Mouse (Mus musculus): ENCODE measurements at regions not wholly inside any gene's neighbourhood (a gene's known extent, or its start where the extent isn't known, plus 50 kb on each side); places are given as distances from the start of the nearest gene placed in this dataset.

DNA sequence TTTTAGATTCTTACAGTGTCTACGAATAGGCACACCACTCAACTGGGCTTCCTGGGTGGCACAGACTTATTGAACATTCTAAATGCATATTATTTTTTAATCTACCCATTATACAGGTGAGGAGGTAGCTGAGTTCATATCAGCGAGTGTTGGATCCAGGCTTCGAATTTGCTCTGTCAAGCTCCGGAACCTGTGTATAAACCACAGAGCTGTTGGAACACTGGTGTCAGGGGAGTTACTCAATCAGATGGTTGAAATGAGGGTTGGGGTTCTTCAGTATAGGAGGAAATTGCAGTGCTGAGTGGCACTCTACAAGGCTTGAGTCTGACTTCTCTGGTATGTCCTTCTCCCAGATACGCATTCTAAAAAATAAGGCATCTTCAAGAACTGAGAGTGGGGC lies 263.1 kb downstream of the Maf start:
- no peak for DNase-seq (ENCODE audit: low spot score)
- H3K9me3 ChIP-seq (ENCODE audit: control insufficient read depth, low read length), result no peaks in the 10 kb centered on the region
- no peak overlapping the region for H3K4me2 ChIP-seq (ENCODE audit: low read depth)
- no peaks in the 10 kb centered on the region for H3K27me3 ChIP-seq (ENCODE audit: control insufficient read depth, insufficient read depth, low read length)
- no peaks in the 10 kb centered on the region for H3K36me3 ChIP-seq (ENCODE audit: control insufficient read depth, insufficient read depth, low read length)
- ATAC-seq (ENCODE audit: insufficient read depth, low FRiP score, low TSS enrichment), result no peak
- H3K9ac ChIP-seq (ENCODE audit: low read length), result no peak overlapping the region
- no peak overlapping the region for H3K4me3 ChIP-seq (ENCODE audit: low read depth, low read length)
- WGBS, result 95% methylated on average over 5 of the region's 5 CpGs
- H3K27ac ChIP-seq (ENCODE audit: low read depth, low read length), result no peak overlapping the region
- H3K4me1 ChIP-seq (ENCODE audit: control insufficient read depth, insufficient read depth, low read length), result no peaks in the 10 kb centered on the region

DNA sequence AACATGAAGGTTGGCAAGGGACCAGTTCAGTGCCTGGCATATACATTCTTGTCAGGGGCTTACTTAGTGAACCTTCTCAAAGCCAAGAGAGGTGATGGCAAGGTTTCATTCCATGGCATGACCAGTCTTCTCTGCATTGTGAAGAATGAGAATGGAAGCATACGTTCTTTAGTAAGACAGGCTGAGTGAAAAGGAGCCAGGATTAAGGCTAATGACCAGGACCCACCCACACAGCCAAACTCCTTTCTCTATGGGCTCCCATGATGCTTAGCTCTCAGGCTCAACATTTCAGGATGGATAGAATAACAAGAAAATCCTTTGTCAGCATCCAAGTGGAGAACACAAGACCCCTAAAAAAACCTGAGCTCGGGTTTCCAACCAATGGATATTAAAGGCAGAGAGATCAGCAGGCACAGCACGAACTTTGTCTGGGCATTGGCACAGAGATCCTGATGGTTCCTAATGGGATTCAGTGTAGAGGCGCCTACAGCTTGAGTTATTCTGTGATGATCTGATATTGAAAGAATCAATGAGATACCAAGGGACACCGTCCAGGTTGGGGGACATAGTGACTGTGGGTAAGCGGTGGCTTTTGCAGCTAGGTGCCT lies 265.5 kb downstream of the Maf start:
- Histone ChIP-seq H3K27me3 (ENCODE audit: control insufficient read depth, insufficient read depth, low read length) (no peaks in the 10 kb centered on the region), H3K4me1 (ENCODE audit: control insufficient read depth, insufficient read depth, low read length) (no peaks in the 10 kb centered on the region), H3K36me3 (ENCODE audit: control insufficient read depth, insufficient read depth, low read length) (no peaks in the 10 kb centered on the region), H3K27ac (ENCODE audit: low read depth, low read length) (no peak overlapping the region), H3K9ac (ENCODE audit: low read length) (no peak overlapping the region), H3K4me2 (ENCODE audit: low read depth) (no peak overlapping the region), H3K9me3 (ENCODE audit: control insufficient read depth, low read length) (no peaks in the 10 kb centered on the region), H3K4me3 (ENCODE audit: low read depth, low read length) (no peak overlapping the region)
- ATAC-seq (ENCODE audit: insufficient read depth, low FRiP score, low TSS enrichment), result no peak
- WGBS, result 91% methylated on average over 6 of the region's 6 CpGs
- no peak for DNase-seq (ENCODE audit: low spot score)

DNA sequence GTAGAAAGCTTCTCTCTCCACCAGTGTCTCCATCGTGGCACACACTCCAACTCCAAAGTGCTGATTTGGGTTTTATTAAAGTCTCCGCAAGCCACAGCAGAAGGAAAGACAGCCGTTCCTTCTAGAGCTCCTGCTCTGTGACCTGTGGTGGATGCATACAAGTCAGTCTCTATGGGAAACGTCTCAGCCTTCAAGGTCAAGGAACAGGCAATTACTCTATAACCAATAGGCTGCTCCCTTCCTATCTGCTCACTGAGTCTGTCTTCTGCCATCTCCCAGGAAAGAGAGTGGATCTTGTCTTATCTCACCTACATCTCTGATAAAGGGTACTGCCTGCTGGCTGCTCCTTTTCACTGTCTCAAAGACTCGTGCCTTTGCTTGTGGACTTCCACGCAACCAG lies 266.3 kb downstream of the Maf start:
- WGBS, result 86% methylated on average over 6 of the region's 6 CpGs
- Histone ChIP-seq H3K27me3 (ENCODE audit: control insufficient read depth, insufficient read depth, low read length) (no peaks in the 10 kb centered on the region), H3K9me3 (ENCODE audit: control insufficient read depth, low read length) (no peaks in the 10 kb centered on the region), H3K4me3 (ENCODE audit: low read depth, low read length) (no peak overlapping the region), H3K4me2 (ENCODE audit: low read depth) (no peak overlapping the region), H3K4me1 (ENCODE audit: control insufficient read depth, insufficient read depth, low read length) (no peaks in the 10 kb centered on the region), H3K9ac (ENCODE audit: low read length) (no peak overlapping the region), H3K27ac (ENCODE audit: low read depth, low read length) (no peak overlapping the region), H3K36me3 (ENCODE audit: control insufficient read depth, insufficient read depth, low read length) (no peaks in the 10 kb centered on the region)
- no peak for ATAC-seq (ENCODE audit: insufficient read depth, low FRiP score, low TSS enrichment)
- no peak for DNase-seq (ENCODE audit: low spot score)

DNA sequence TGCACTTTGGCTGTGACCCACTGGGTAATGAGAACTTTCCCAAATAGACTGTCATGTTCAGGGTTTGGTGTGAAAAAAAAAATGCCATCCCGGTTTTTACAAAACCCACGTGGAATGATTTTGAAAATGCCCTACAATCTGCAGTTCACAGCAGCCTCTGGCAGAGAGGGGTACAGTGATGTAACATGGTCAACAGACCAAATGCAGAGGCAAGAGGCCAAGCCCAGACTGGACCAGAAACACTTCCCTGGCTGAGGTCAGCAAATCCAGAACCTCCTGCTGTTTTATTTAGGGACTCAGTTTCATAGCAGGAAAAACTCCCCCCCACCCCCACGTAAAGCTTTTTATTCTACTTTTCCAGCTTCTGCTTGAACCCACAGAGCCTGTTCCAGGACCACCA lies 267.4 kb downstream of the Maf start:
- no peaks in the 10 kb centered on the region for H3K36me3 ChIP-seq (ENCODE audit: control insufficient read depth, insufficient read depth, low read length)
- H3K4me1 ChIP-seq (ENCODE audit: control insufficient read depth, insufficient read depth, low read length), result no peaks in the 10 kb centered on the region
- no peak overlapping the region for H3K9ac ChIP-seq (ENCODE audit: low read length)
- ATAC-seq (ENCODE audit: insufficient read depth, low FRiP score, low TSS enrichment), result no peak
- 75% methylated on average over 3 of the region's 3 CpGs for WGBS
- no peak overlapping the region for H3K27ac ChIP-seq (ENCODE audit: low read depth, low read length)
- no peaks in the 10 kb centered on the region for H3K9me3 ChIP-seq (ENCODE audit: control insufficient read depth, low read length)
- DNase-seq (ENCODE audit: low spot score), result no peak
- no peak overlapping the region for H3K4me2 ChIP-seq (ENCODE audit: low read depth)
- no peaks in the 10 kb centered on the region for H3K27me3 ChIP-seq (ENCODE audit: control insufficient read depth, insufficient read depth, low read length)
- no peak overlapping the region for H3K4me3 ChIP-seq (ENCODE audit: low read depth, low read length)

DNA sequence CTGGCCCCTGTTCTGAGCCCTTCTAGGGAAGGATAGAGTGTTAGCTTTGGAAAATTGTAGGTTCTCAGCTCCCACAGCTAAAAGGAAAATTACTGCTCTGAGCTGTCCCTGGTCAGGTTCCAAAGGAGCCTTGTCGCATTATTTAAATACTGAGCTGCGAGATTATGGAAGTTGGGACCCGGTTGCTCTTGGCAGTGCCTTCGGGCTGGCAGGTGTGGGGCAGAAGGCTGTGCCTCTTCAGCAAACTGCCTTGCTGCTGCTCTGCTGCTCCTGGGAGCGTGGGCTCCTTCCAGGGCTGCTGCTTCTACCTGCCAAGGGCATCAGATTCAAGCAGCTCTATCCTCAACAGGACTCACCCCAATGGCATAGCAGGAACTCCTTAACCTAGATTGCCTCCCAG lies 268.1 kb downstream of the Maf start:
- Histone ChIP-seq H3K9me3 (ENCODE audit: control insufficient read depth, low read length) (no peaks in the 10 kb centered on the region), H3K36me3 (ENCODE audit: control insufficient read depth, insufficient read depth, low read length) (no peaks in the 10 kb centered on the region), H3K4me3 (ENCODE audit: low read depth, low read length) (no peak overlapping the region), H3K4me1 (ENCODE audit: control insufficient read depth, insufficient read depth, low read length) (no peaks in the 10 kb centered on the region), H3K9ac (ENCODE audit: low read length) (no peak overlapping the region), H3K4me2 (ENCODE audit: low read depth) (no peak overlapping the region), H3K27me3 (ENCODE audit: control insufficient read depth, insufficient read depth, low read length) (no peaks in the 10 kb centered on the region), H3K27ac (ENCODE audit: low read depth, low read length) (no peak overlapping the region)
- ATAC-seq (ENCODE audit: insufficient read depth, low FRiP score, low TSS enrichment) (no peak), DNase-seq (ENCODE audit: low spot score) (no peak)
- WGBS, result 85% methylated on average over 5 of the region's 5 CpGs

DNA sequence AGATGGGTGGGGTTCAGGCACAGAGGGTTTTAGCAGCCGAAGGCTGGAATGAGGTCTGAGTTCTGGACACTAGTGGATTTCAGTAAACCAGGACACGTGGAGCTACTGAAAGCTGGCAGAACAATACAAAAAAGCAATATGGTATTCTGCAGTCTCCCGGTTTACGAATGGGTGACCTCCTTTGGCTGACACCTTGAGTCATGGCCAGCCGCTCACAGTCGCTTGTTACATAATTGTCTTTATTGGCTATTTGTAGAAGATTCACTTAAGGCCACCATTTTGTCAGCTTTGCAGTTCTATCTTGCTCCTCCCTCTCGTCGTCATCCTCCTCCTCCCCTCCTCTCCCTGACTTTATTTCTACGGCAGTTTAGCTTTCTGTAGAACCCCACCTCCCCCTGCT lies 269.6 kb downstream of the Maf start:
- H3K4me1 ChIP-seq (ENCODE audit: control insufficient read depth, insufficient read depth, low read length), result no peaks in the 10 kb centered on the region
- no peaks in the 10 kb centered on the region for H3K9me3 ChIP-seq (ENCODE audit: control insufficient read depth, low read length)
- no peak overlapping the region for H3K9ac ChIP-seq (ENCODE audit: low read length)
- H3K36me3 ChIP-seq (ENCODE audit: control insufficient read depth, insufficient read depth, low read length), result no peaks in the 10 kb centered on the region
- DNase-seq (ENCODE audit: low spot score) (no peak), ATAC-seq (ENCODE audit: insufficient read depth, low FRiP score, low TSS enrichment) (no peak)
- WGBS, result 83% methylated on average over 9 of the region's 9 CpGs
- no peak overlapping the region for H3K4me3 ChIP-seq (ENCODE audit: low read depth, low read length)
- no peak overlapping the region for H3K4me2 ChIP-seq (ENCODE audit: low read depth)
- no peaks in the 10 kb centered on the region for H3K27me3 ChIP-seq (ENCODE audit: control insufficient read depth, insufficient read depth, low read length)
- H3K27ac ChIP-seq (ENCODE audit: low read depth, low read length), result no peak overlapping the region

DNA sequence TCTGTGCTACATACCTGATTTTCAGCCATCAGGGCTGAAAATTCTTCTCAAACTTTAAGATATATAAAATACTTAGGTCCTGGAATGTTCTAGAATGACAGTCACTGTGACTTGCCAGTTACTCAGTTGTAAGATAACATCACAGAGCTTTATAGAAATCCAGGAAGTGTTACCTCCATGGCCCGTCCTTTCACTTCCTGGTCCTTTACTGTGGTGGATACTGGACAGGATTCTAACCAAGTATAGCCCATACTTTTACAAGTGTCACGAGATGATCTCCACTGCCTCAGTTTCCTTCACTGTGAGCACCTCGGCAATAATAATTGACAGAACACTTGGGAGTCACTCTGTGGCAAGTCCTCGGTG lies 271.3 kb downstream of the Maf start:
- no peak overlapping the region for H3K4me3 ChIP-seq (ENCODE audit: low read depth, low read length)
- ATAC-seq (ENCODE audit: insufficient read depth, low FRiP score, low TSS enrichment) (no peak), DNase-seq (ENCODE audit: low spot score) (no peak)
- H3K9ac ChIP-seq (ENCODE audit: low read length), result no peak overlapping the region
- H3K27ac ChIP-seq (ENCODE audit: low read depth, low read length), result no peak overlapping the region
- WGBS, result 88% methylated on average over 4 of the region's 4 CpGs
- H3K36me3 ChIP-seq (ENCODE audit: control insufficient read depth, insufficient read depth, low read length), result no peaks in the 10 kb centered on the region
- H3K9me3 ChIP-seq (ENCODE audit: control insufficient read depth, low read length), result no peaks in the 10 kb centered on the region
- H3K27me3 ChIP-seq (ENCODE audit: control insufficient read depth, insufficient read depth, low read length), result no peaks in the 10 kb centered on the region
- no peak overlapping the region for H3K4me2 ChIP-seq (ENCODE audit: low read depth)
- no peaks in the 10 kb centered on the region for H3K4me1 ChIP-seq (ENCODE audit: control insufficient read depth, insufficient read depth, low read length)

DNA sequence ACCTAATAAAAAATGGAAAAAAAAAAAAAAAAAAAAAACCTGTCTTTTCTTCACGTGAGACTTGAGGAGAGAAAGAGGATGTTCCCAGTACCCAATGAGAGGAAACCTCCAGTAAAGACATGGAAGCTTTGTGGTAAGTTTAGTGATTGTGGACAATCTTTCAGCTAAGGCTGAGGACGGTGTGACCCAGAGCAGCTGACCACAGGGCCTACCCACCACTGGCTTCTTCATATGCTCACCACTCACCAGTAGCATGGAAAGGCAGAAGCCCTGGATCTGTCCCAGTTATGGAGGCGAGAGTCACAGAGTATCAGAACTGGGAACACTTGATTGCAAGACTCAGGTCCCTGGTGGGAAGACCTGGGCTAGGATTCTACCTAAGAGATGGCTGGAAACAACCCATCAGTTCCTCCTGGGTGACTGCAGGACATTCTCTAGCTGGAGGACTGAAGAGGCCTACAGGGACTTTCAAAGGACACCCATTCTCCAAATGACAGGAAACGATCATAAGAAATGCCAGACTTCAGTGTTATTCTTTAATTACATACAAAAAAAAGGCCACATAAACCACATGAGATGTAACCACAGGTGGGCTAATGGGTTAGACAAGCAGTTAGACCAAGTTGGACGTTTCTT lies 271.8 kb downstream of the Maf start:
- DNase-seq (ENCODE audit: low spot score) (no peak), ATAC-seq (ENCODE audit: insufficient read depth, low FRiP score, low TSS enrichment) (no peak)
- Histone ChIP-seq H3K36me3 (ENCODE audit: control insufficient read depth, insufficient read depth, low read length) (no peaks in the 10 kb centered on the region), H3K27me3 (ENCODE audit: control insufficient read depth, insufficient read depth, low read length) (no peaks in the 10 kb centered on the region), H3K4me3 (ENCODE audit: low read depth, low read length) (no peak overlapping the region), H3K9ac (ENCODE audit: low read length) (no peak overlapping the region), H3K4me1 (ENCODE audit: control insufficient read depth, insufficient read depth, low read length) (no peaks in the 10 kb centered on the region), H3K4me2 (ENCODE audit: low read depth) (no peak overlapping the region), H3K27ac (ENCODE audit: low read depth, low read length) (no peak overlapping the region), H3K9me3 (ENCODE audit: control insufficient read depth, low read length) (no peaks in the 10 kb centered on the region)
- 88% methylated on average over 5 of the region's 5 CpGs for WGBS

DNA sequence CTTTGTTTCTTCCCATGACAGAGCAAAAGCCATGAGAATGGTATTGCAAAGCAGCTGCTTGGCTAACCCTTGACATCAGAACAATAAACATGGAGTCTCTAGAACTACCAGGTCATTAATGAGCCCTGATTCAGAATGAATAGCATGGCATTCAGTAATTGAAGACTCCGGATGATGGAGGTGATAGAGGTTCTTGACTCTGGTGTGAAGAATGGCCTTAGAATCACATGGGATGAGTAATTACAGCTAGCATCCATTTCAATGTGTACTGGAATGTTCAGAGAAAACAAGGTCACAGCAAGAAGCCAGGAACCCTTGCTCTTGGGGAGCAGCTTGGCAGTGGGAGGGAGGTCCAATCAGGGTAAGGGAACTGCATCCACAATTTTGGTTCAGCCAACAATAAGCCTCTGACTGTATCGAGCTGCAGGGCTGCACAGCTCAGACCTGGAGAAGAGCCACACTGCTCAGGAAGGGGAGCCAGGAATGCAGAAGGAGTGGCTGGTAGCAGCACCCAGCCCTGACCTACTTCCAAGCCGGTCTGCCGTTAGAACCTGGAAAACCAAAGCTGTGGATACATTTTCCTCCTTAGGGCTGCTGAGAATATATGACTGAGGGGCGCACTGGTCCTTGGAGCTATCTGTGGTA lies 275.1 kb downstream of the Maf start:
- no peak for DNase-seq (ENCODE audit: low spot score)
- H3K27me3 ChIP-seq (ENCODE audit: control insufficient read depth, insufficient read depth, low read length), result no peaks in the 10 kb centered on the region

More for the DNA sequence above, 275.1 kb downstream of the Maf start:
- H3K4me2 ChIP-seq (ENCODE audit: low read depth), result no peak overlapping the region
- no peaks in the 10 kb centered on the region for H3K36me3 ChIP-seq (ENCODE audit: control insufficient read depth, insufficient read depth, low read length)
- no peak overlapping the region for H3K4me3 ChIP-seq (ENCODE audit: low read depth, low read length)
- H3K27ac ChIP-seq (ENCODE audit: low read depth, low read length), result no peak overlapping the region
- 75% methylated on average over 5 of the region's 5 CpGs for WGBS
- H3K9ac ChIP-seq (ENCODE audit: low read length), result no peak overlapping the region
- ATAC-seq (ENCODE audit: insufficient read depth, low FRiP score, low TSS enrichment), result no peak
- H3K4me1 ChIP-seq (ENCODE audit: control insufficient read depth, insufficient read depth, low read length), result no peaks in the 10 kb centered on the region
- no peaks in the 10 kb centered on the region for H3K9me3 ChIP-seq (ENCODE audit: control insufficient read depth, low read length)
